Mouse (Mus musculus) megakaryocyte, embryonic 14.5 days (primary cell): Measurements from ENCODE around the gene Rtca.

Experiments
- FLI1 ChIP-seq: IDR thresholded peaks from 2 replicates; pipeline ENCODE4 v1.6.1; 2012; ENCODE audit warnings: low read length, inconsistent platforms, mixed read lengths
- GATA1 ChIP-seq: IDR thresholded peaks from 3 replicates; pipeline ENCODE4 v1.6.1; 2012; ENCODE audit warnings: mixed read lengths, low read length, inconsistent platforms, borderline replicate concordance

DNA sequence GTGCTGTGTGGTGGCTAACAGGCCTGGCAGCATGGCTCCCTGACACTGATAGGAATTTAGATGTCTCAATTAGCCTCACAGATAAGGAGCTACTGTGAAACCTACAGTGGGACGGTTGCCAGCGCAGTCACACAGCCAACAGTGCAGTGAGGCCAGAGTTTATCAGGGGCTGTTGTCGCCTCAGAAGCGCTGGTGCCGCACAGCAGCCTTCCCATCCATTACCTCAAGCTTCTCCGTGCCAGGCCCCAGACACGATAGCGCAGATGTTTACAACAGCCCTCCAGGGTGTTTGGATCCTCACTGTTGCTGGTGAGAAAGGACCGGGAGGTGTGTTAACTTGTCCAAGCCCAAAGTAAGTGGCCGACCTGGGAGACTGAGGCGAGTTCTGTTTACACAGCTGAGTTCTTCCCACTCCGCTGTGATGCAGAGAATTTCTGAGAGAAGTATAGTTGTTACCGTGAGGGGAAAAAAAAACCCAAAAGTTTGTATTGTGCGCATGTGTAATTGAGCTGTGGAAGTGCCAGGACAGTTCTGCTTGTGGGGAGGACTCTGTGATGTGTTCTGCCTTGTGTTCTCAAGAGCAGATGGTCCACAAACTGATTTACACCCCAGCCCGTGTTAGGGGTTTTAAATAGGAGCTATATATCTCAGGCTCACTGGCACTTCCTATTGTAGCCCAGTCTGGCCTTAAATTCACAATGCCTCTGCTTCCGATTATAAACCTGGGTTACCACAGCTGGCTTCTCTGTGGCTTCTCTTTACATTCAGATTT is 28.6 kb upstream of the Rtca start:
- no peak for TF ChIP-seq GATA1
- no peak for TF ChIP-seq FLI1
